Mouse (Mus musculus): ENCODE measurements around the gene Vegfd.

- TF ChIP-seq CTCF (conservative IDR thresholded peaks at IDR 0.05; ENCODE audit: low read length) (no peak), POU5F1 (IDR thresholded peaks at IDR 0.05; ENCODE audit: borderline replicate concordance, low read length) (no peak)
These were observed 58.0 kb downstream of the Vegfd start for GRCm38 (mm10) chrX:164431133-164431532.

Data from E14TG2a.4 (cell line).